23 mouse cellular contexts compared by ENCODE assay signal in the genomic region with DNA sequence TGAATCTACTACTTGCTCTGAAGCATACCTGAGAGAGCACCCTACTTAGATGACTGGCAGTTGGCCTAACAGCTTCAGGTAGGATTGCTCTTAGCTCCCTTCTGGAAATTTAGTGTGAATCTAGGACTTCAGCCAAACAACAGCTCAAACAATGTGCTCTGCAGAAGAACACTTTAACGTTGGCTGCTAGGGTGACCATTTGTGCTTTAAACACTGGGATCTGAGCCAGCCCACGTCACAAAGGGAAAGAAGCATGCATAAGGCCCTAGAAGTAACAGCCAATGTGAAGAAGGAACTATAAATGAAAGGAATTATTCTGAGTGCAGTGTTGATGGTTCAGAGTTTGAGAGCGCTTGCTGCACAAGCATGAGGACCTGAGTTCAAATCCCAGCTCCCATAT.
DNase-seq lines count a peak whose midpoint lies in the region; ATAC-seq and TF ChIP-seq lines count a peak whose summit lies in the region.
"Had no signal": no experiment of that assay in that cellular context is flagged by ENCODE, and none has a peak within 500 bp of the region (broad histone marks: within the 10 kb centered on the region; RNA-seq: fewer than 3 reads in every experiment).

No protein-coding gene starts in this region.

- 38% methylated on average over 3 of the region's 3 CpGs for WGBS in heart, postnatal 0 days
- WGBS in heart, embryonic 11.5 days (ENCODE audit: insufficient replicate concordance): 83% methylated on average over 3 of the region's 3 CpGs
- WGBS in lung, embryonic 14.5 days: 59% methylated on average over 3 of the region's 3 CpGs

- no peak overlapping the region for H3K9ac ChIP-seq in heart, postnatal 0 days (replicated peaks; ENCODE audit: low read depth, low read length)
- H3K9ac ChIP-seq in heart, embryonic 11.5 days (ENCODE audit: low read depth, low read length): no peak overlapping the region
- no peak overlapping the region for H3K9ac ChIP-seq in lung, embryonic 14.5 days
- H3K9ac ChIP-seq: hindbrain, embryonic 15.5 days; limb, embryonic 13.5 days; liver, embryonic 12.5 days; liver, postnatal 0 days; midbrain, embryonic 12.5 days; neural tube, embryonic 13.5 days had no signal

- no peak overlapping the region for H3K27ac ChIP-seq in heart, postnatal 0 days (ENCODE audit: low read depth)
- no peak overlapping the region for H3K27ac ChIP-seq in heart, embryonic 11.5 days (ENCODE audit: low read depth, low read length)
- no peak overlapping the region for H3K27ac ChIP-seq in lung, embryonic 14.5 days (ENCODE audit: low read depth)
- H3K27ac ChIP-seq: hindbrain, embryonic 10.5 days; hindbrain, embryonic 15.5 days; limb, embryonic 13.5 days; liver, embryonic 12.5 days; midbrain, embryonic 12.5 days; neural tube, embryonic 13.5 days had no signal

- TF ChIP-seq CTCF in heart, postnatal 0 days (IDR thresholded peaks at IDR 0.05; ENCODE audit: low read depth): no peak
- no peak for TF ChIP-seq CTCF in lung, embryonic 14.5 days (IDR thresholded peaks at IDR 0.05; ENCODE audit: low read depth)

- no peak overlapping the region for H3K4me3 ChIP-seq in heart, postnatal 0 days (ENCODE audit: low read depth, low read length)
- no peak overlapping the region for H3K4me3 ChIP-seq in heart, embryonic 11.5 days (ENCODE audit: low read depth, low read length)
- H3K4me3 ChIP-seq in lung, embryonic 14.5 days (ENCODE audit: low read depth, low read length): no peak overlapping the region
- H3K4me3 ChIP-seq: hindbrain, embryonic 10.5 days; hindbrain, embryonic 15.5 days; limb, embryonic 13.5 days; liver, embryonic 12.5 days; midbrain, embryonic 12.5 days; neural tube, embryonic 13.5 days had no signal

- no peak overlapping the region for H3K4me2 ChIP-seq in heart, postnatal 0 days (ENCODE audit: low read depth, low read length)
- no peak overlapping the region for H3K4me2 ChIP-seq in heart, embryonic 11.5 days
- no peak overlapping the region for H3K4me2 ChIP-seq in lung, embryonic 14.5 days
- H3K4me2 ChIP-seq: hindbrain, embryonic 15.5 days; limb, embryonic 13.5 days; liver, embryonic 12.5 days; midbrain, embryonic 12.5 days; neural tube, embryonic 13.5 days had no signal

- peak; percentile 33 for DNase-seq in heart, postnatal 0 days (ENCODE audit: low spot score)
- peak; percentile 34 for DNase-seq in lung, embryonic 14.5 days
- DNase-seq in lung, postnatal 10 days: peak; percentile 67
- no peak for DNase-seq in spleen, postnatal 4 days (ENCODE audit: low spot score in 2 of 2)
- DNase-seq: adrenal gland, adult 8-10 months; B cell, adult 2 months; cerebellum, adult 8-10 months; cerebellum, postnatal 25 days; gastrocnemius, postnatal 14 days; kidney, postnatal 14 days; liver, postnatal 0 days; right cerebral cortex, postnatal 4 days; thymus, adult 2 months had no signal

- peak; percentile 64 for ATAC-seq in heart, postnatal 0 days (ENCODE audit: insufficient read depth, low read depth)
- no peak for ATAC-seq in heart, embryonic 11.5 days (replicated peaks; ENCODE audit: insufficient number of reproducible peaks, low FRiP score, low TSS enrichment)
- no peak for ATAC-seq in lung, embryonic 14.5 days (ENCODE audit: insufficient read depth)
- ATAC-seq in activated CD4-positive, CD25-positive, alpha-beta regulatory T cell, adult 4 months: no peak
- ATAC-seq: forebrain, embryonic 14.5 days; inflammation-experienced regulatory T-cells, adult 6 months; liver, embryonic 12.5 days; liver, postnatal 0 days had no signal

- no peak for TF ChIP-seq EP300 in heart, postnatal 0 days (IDR thresholded peaks at IDR 0.05; ENCODE audit: low read depth)

- H3K27me3 ChIP-seq in heart, postnatal 0 days (ENCODE audit: control insufficient read depth, insufficient read depth, low read length): no peaks in the 10 kb centered on the region
- no peaks in the 10 kb centered on the region for H3K27me3 ChIP-seq in heart, embryonic 11.5 days (ENCODE audit: control insufficient read depth, insufficient read depth, low read length)
- H3K27me3 ChIP-seq in lung, embryonic 14.5 days (ENCODE audit: insufficient read depth, low read length): no peaks in the 10 kb centered on the region
- H3K27me3 ChIP-seq: hindbrain, embryonic 15.5 days; limb, embryonic 13.5 days; liver, embryonic 12.5 days; midbrain, embryonic 12.5 days; neural tube, embryonic 13.5 days had no signal

- H3K36me3 ChIP-seq in heart, postnatal 0 days (replicated peaks; ENCODE audit: control insufficient read depth, insufficient read depth, low read length): no peaks in the 10 kb centered on the region
- H3K36me3 ChIP-seq in heart, embryonic 11.5 days (ENCODE audit: control insufficient read depth, insufficient read depth, low read length): no peaks in the 10 kb centered on the region
- no peaks in the 10 kb centered on the region for H3K36me3 ChIP-seq in lung, embryonic 14.5 days (ENCODE audit: insufficient read depth)
- H3K36me3 ChIP-seq: hindbrain, embryonic 10.5 days; hindbrain, embryonic 15.5 days; limb, embryonic 13.5 days; liver, embryonic 12.5 days; midbrain, embryonic 12.5 days; neural tube, embryonic 13.5 days had no signal

- 0 out of 2 replicates have a peak, but pooled peaks cover 7% of the 10 kb centered on the region for H3K4me1 ChIP-seq in heart, postnatal 0 days (ENCODE audit: control insufficient read depth, insufficient read depth)
- H3K4me1 ChIP-seq in heart, embryonic 11.5 days (ENCODE audit: control insufficient read depth, insufficient read depth, low read length): no peaks in the 10 kb centered on the region; the same call in 1 of the 2 replicates
- no peaks in the 10 kb centered on the region for H3K4me1 ChIP-seq in lung, embryonic 14.5 days (ENCODE audit: insufficient read depth)
- H3K4me1 ChIP-seq: hindbrain, embryonic 10.5 days; hindbrain, embryonic 15.5 days; limb, embryonic 13.5 days; liver, embryonic 12.5 days; midbrain, embryonic 12.5 days; neural tube, embryonic 13.5 days had no signal

- no peaks in the 10 kb centered on the region for H3K9me3 ChIP-seq in heart, postnatal 0 days (replicated peaks; ENCODE audit: control insufficient read depth, low read length)
- H3K9me3 ChIP-seq in heart, embryonic 11.5 days (replicated peaks; ENCODE audit: control insufficient read depth, low read length): no peaks in the 10 kb centered on the region
- H3K9me3 ChIP-seq in lung, embryonic 14.5 days (ENCODE audit: low read depth, low read length): no peaks in the 10 kb centered on the region
- H3K9me3 ChIP-seq: hindbrain, embryonic 10.5 days; hindbrain, embryonic 15.5 days; limb, embryonic 13.5 days; liver, embryonic 12.5 days; midbrain, embryonic 12.5 days had no signal

Comparison
In these comparisons a context has a peak if more than half of its experiments do, and no peak if none do; other contexts are left out.
1. DNase-seq: peak in heart, postnatal 0 days (single experiment), lung, embryonic 14.5 days (single experiment) and lung, postnatal 10 days (single experiment); none in spleen, postnatal 4 days (0 of 2).